Mouse (Mus musculus) liver, embryonic 16.5 days (tissue): ENCODE data around the gene Rab32. TPM values are rescaled to one million over a fixed set of nuclear protein-coding genes. Genes with fewer than 3 reads are reported as not detected.
"Not testable (repeated sequence)": the region's sequence is repeated elsewhere in the genome, so short reads cannot be mapped to it uniquely, and the experiment has no call there.

Experiments
- ATAC-seq: fragments of 200-750 bp; cut with Nextera tagmentation; 2 replicates; pipeline ENCODE4 v1.8.0; 2017; ENCODE audit warnings: low read depth, mild to moderate bottlenecking, moderate number of reproducible peaks, moderate library complexity
- H3K27ac ChIP-seq: fragments of 300-500 bp; sonication (generic); 2 replicates; pipeline ENCODE4 v1.5.1; 2014; ENCODE audit warnings: mild to moderate bottlenecking, low read length
- H3K27me3 ChIP-seq: fragments of 300-500 bp; sonication (generic); 2 replicates; pipeline ENCODE4 v1.6.1; 2014; ENCODE audit warnings: low read depth, low read length, mixed read lengths; ENCODE audit not compliant: control insufficient read depth, insufficient read depth
- H3K36me3 ChIP-seq: fragments of 300-500 bp; sonication (generic); 2 replicates; pipeline ENCODE4 v1.6.1; 2014; ENCODE audit warnings: mild to moderate bottlenecking; ENCODE audit not compliant: control insufficient read depth, insufficient read depth
- H3K4me1 ChIP-seq: fragments of 300-500 bp; sonication (generic); 2 replicates; pipeline ENCODE4 v1.6.1; 2014; ENCODE audit warnings: low read depth, low read length, mixed read lengths; ENCODE audit not compliant: control insufficient read depth
- H3K4me2 ChIP-seq: fragments of 300-500 bp; sonication (generic); 2 replicates; pipeline ENCODE4 v1.6.1; 2014; ENCODE audit warnings: low read depth, low read length, mixed read lengths
- H3K4me3 ChIP-seq: fragments of 300-500 bp; sonication (generic); 2 replicates; pipeline ENCODE4 v1.5.1; 2014; ENCODE audit warnings: low read depth, mild to moderate bottlenecking, low read length
- H3K9ac ChIP-seq: fragments of 300-500 bp; sonication (generic); 2 replicates; pipeline ENCODE4 v1.6.1; 2014; ENCODE audit warnings: low read depth, low read length
- H3K9me3 ChIP-seq: fragments of 300-500 bp; sonication (generic); replicated peaks from 2 replicates; pipeline ENCODE4 v1.6.1; 2016; ENCODE audit warnings: low read length; ENCODE audit not compliant: control insufficient read depth
- WGBS: fragments of 180-500 bp; shearing (Covaris S2); extraction: QIAGEN DNeasy Blood & Tissue Kit; methylation state at CpG from one replicate; pipeline ENCODE4 v1.1.7; 2014; ENCODE audit not compliant: insufficient replicate concordance; 5-methylcytosine and 5-hydroxymethylcytosine counted together
- polyA plus RNA-seq: library from polyadenylated mRNA; unstranded; fragments of >200 nt; fragmentation: Nextera tagmentation; extraction: Ambion mirVana; gene quantifications from 2 replicates; pipeline ENCODE4 v1.2.1, GENCODE M21; 2015

Gene Rab32
- 21.3 and 21.6 TPM in 2 replicates for polyA plus RNA-seq

- Histone ChIP-seq H3K9ac (peak within 1 kb of the TSS; percentile 54), H3K9me3 (no peaks in the 10 kb centered on the region), H3K4me3 (peak within 1 kb of the TSS; percentile 61), H3K4me2 (peak within 1 kb of the TSS; percentile 79), H3K27me3 (no peaks in the 10 kb centered on the region), H3K36me3 (no peaks in the 10 kb centered on the region), H3K4me1 (no peaks in the 10 kb centered on the region), H3K27ac (peak within 1 kb of the TSS; percentile 22)
- peak; percentile 92 for ATAC-seq
- WGBS = under 1% methylated on average over 51 of the region's 51 CpGs
These were observed at the start of gene Rab32 for GRCm38 (mm10) chr10:10557570-10558336. TSS of gene Rab32 (minus strand) at chr10:10558265.

DNA sequence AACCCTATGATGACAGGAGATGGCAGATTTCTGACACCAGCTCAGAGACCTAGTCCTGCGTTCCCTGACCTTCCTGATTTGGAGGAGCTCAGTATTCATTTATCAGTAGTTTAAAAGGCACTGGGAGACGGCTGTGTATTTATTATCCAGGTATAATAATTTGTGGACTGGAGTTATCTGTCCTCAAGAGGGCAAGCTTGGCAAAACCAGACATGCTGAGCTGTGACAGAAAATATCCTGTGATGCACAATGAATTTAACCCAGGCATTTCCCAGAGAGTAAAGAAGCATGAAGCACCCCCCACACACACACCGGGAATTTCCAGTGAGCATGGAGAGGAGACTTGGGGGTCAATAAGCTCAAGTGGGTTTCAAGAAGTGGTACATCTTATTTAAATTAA, 42.7 kb upstream of the Rab32 start:
- Histone ChIP-seq H3K9ac (no peak overlapping the region), H3K4me2 (no peak overlapping the region), H3K4me1 (no peaks in the 10 kb centered on the region), H3K36me3 (no peaks in the 10 kb centered on the region), H3K27me3 (no peaks in the 10 kb centered on the region), H3K9me3 (no peaks in the 10 kb centered on the region), H3K27ac (no peak overlapping the region), H3K4me3 (no peak overlapping the region)
- WGBS = 61% methylated on average over 3 of the region's 3 CpGs
- ATAC-seq = no peak

GRCm38 (mm10) chr10:10597495-10597894, 39.4 kb upstream of the Rab32 start:
- ATAC-seq, H3K27me3 ChIP-seq, H3K4me2 ChIP-seq, H3K27ac ChIP-seq, H3K36me3 ChIP-seq, H3K9me3 ChIP-seq, H3K4me1 ChIP-seq, H3K9ac ChIP-seq, H3K4me3 ChIP-seq: not testable (repeated sequence)
- WGBS = 67% methylated on average over 2 of the region's 2 CpGs

- no peak for ATAC-seq
- Histone ChIP-seq H3K4me2 (no peak overlapping the region), H3K27ac (no peak overlapping the region), H3K9me3 (no peaks in the 10 kb centered on the region), H3K9ac (no peak overlapping the region), H3K4me1 (no peaks in the 10 kb centered on the region), H3K27me3 (no peaks in the 10 kb centered on the region), H3K36me3 (no peaks in the 10 kb centered on the region), H3K4me3 (no peak overlapping the region)
- 49% methylated on average over 3 of the region's 3 CpGs for WGBS
These were observed 22.7 kb upstream of the Rab32 start for GRCm38 (mm10) chr10:10580811-10581210.

DNA sequence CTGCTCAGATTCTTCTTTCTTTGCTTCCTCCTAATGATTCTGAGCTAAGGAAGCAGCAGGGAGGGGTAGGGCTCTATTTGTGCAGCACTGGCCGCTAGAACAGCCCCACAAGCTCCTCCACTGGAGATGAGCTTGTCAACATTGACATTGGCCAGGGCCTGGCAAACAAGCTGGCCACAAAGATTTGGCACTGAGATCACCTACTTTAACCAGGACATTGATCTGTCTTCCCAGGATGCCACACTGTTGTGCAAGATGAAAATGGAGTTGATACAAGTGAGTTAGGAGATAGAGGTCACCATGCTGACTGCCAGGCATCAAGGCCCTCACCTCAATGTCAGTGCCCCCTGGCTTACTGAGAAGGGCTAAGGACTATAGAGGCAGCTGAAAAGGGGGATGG, 21.8 kb upstream of the Rab32 start:
- no peaks in the 10 kb centered on the region for H3K36me3 ChIP-seq
- no peaks in the 10 kb centered on the region for H3K27me3 ChIP-seq
- 19% methylated on average over 1 of the region's 1 CpGs for WGBS
- H3K4me1 ChIP-seq = no peaks in the 10 kb centered on the region
- no peak overlapping the region for H3K4me2 ChIP-seq
- no peak overlapping the region for H3K4me3 ChIP-seq
- no peak overlapping the region for H3K9ac ChIP-seq
- ATAC-seq = no peak
- no peak overlapping the region for H3K27ac ChIP-seq
- no peaks in the 10 kb centered on the region for H3K9me3 ChIP-seq

DNA sequence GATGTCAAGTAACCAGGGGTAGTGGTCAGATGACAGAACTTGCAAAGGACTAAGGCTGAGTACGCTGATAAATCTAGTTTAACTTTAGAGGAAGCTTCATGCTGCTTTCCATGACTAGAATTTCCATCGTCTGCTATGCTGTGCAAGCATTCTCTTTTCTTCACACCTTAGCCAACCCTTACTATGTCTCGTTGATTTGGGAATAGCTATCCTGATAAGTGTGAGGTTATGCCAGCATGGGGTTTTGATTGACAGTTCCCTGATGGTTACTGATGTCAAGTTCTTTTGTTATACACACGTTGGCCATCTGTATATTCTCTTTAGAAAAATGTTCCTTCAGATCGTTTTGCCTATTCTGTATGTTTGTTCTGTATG, 259 bp upstream of the Rab32 start:
- Histone ChIP-seq H3K27me3 (no peaks in the 10 kb centered on the region), H3K4me1 (no peaks in the 10 kb centered on the region), H3K4me3 (peak overlapping the region; percentile 61; the same call in 1 of the 2 replicates), H3K27ac (no peak overlapping the region), H3K36me3 (no peaks in the 10 kb centered on the region), H3K9me3 (no peaks in the 10 kb centered on the region), H3K9ac (no peak overlapping the region), H3K4me2 (peak overlapping the region; percentile 79; the same call in 1 of the 2 replicates)
- 22% methylated on average over 5 of the region's 5 CpGs for WGBS
- no peak for ATAC-seq

DNA sequence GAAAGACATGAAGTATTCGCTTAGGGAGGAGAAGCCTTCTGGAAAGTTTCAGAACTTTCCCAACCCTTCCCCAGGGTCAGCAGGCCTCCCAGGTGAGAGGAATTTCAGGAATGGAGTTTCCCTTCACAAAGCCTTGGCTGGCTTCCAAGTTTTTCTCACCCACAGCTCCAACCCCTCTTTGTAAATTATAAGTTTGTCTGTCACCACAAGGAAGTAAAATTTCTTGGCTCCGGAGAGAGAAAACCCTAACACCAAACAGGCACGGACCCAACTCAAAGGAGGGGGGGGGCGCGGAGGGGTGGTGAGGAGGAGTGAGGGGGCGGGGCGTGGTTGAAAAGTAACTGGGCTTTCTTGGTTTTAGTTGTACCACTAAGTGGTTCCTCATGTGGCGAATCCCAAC, 980 bp downstream of the Rab32 start:
- Histone ChIP-seq H3K4me1 (no peaks in the 10 kb centered on the region), H3K9me3 (no peaks in the 10 kb centered on the region), H3K27ac (no peak overlapping the region), H3K36me3 (no peaks in the 10 kb centered on the region), H3K27me3 (no peaks in the 10 kb centered on the region), H3K9ac (no peak overlapping the region; the same call in 1 of the 2 replicates), H3K4me3 (peak overlapping the region; percentile 61), H3K4me2 (peak overlapping the region; percentile 79)
- no peak for ATAC-seq
- 3% methylated on average over 8 of the region's 8 CpGs for WGBS

- ATAC-seq = no peak
- no peak overlapping the region for H3K9ac ChIP-seq
- H3K27ac ChIP-seq = no peak overlapping the region
- no peak overlapping the region for H3K4me2 ChIP-seq
- H3K4me3 ChIP-seq = no peak overlapping the region
- H3K4me1 ChIP-seq = no peaks in the 10 kb centered on the region
- no peaks in the 10 kb centered on the region for H3K9me3 ChIP-seq
- no peaks in the 10 kb centered on the region for H3K27me3 ChIP-seq
- WGBS = 56% methylated on average over 3 of the region's 3 CpGs
- H3K36me3 ChIP-seq = no peaks in the 10 kb centered on the region
These were observed 2.4 kb downstream of the Rab32 start for GRCm38 (mm10) chr10:10555676-10556075.

- Histone ChIP-seq H3K27me3 (no peaks in the 10 kb centered on the region), H3K27ac (no peak overlapping the region), H3K9ac (no peak overlapping the region), H3K4me3 (no peak overlapping the region), H3K4me2 (no peak overlapping the region), H3K9me3 (no peaks in the 10 kb centered on the region), H3K4me1 (no peaks in the 10 kb centered on the region), H3K36me3 (no peaks in the 10 kb centered on the region)
- 57% methylated on average over 5 of the region's 5 CpGs for WGBS
- no peak for ATAC-seq
These were observed 2.8 kb downstream of the Rab32 start for GRCm38 (mm10) chr10:10555221-10555620.
